Mouse (Mus musculus) liver, embryonic 15.5 days (tissue): ENCODE data around the gene Fam149a. TPM values are rescaled to one million over a fixed set of nuclear protein-coding genes. Genes with fewer than 3 reads are reported as not detected.
A peak's percentile ranks its signal among the peaks of the same experiment; 100 is the strongest.

Source experiments
- ATAC-seq: fragments of 200-750 bp; cut with Nextera tagmentation; 2 replicates; pipeline ENCODE4 v1.8.0; 2017; ENCODE audit warnings: moderate number of reproducible peaks, mild to moderate bottlenecking, moderate library complexity; ENCODE audit not compliant: insufficient read depth
- H3K27ac ChIP-seq: fragments of 300-500 bp; sonication (generic); replicated peaks from 2 replicates; pipeline ENCODE4 v1.5.1; 2015; ENCODE audit warnings: mild to moderate bottlenecking, inconsistent platforms
- H3K27me3 ChIP-seq: fragments of 300-500 bp; sonication (generic); 2 replicates; pipeline ENCODE4 v1.6.1; 2015; ENCODE audit warnings: mild to moderate bottlenecking, inconsistent platforms
- H3K36me3 ChIP-seq: fragments of 300-500 bp; sonication (generic); replicated peaks from 2 replicates; pipeline ENCODE4 v1.6.1; 2015; ENCODE audit warnings: moderate library complexity, mild to moderate bottlenecking, inconsistent platforms
- H3K4me1 ChIP-seq: fragments of 300-500 bp; sonication (generic); replicated peaks from 2 replicates; pipeline ENCODE4 v1.6.1; 2015; ENCODE audit warnings: inconsistent platforms
- H3K4me2 ChIP-seq: fragments of 300-500 bp; sonication (generic); 2 replicates; pipeline ENCODE4 v1.6.1; 2015; ENCODE audit warnings: moderate library complexity, mild to moderate bottlenecking, inconsistent platforms
- H3K4me3 ChIP-seq: fragments of 300-500 bp; sonication (generic); replicated peaks from 2 replicates; pipeline ENCODE4 v1.5.1; 2015; ENCODE audit warnings: mild to moderate bottlenecking, inconsistent platforms
- H3K9ac ChIP-seq: fragments of 300-500 bp; sonication (generic); 2 replicates; pipeline ENCODE4 v1.6.1; 2015; ENCODE audit warnings: moderate library complexity, mild to moderate bottlenecking, inconsistent platforms
- H3K9me3 ChIP-seq: fragments of 300-500 bp; sonication (generic); replicated peaks from 2 replicates; pipeline ENCODE4 v1.6.1; 2016; ENCODE audit warnings: inconsistent platforms
- WGBS: fragments of 180-500 bp; shearing (Covaris S2); methylation state at CpG from one replicate; pipeline ENCODE4 v1.1.7; 2015; ENCODE audit warnings: mixed read lengths; ENCODE audit not compliant: insufficient replicate concordance; 5-methylcytosine and 5-hydroxymethylcytosine counted together
- polyA plus RNA-seq: library from polyadenylated mRNA; unstranded; fragments of >200 nt; fragmentation: Nextera tagmentation; extraction: Ambion mirVana; gene quantifications from 2 replicates; pipeline ENCODE4 v1.2.1, GENCODE M21; 2015

Gene Fam149a
- polyA plus RNA-seq, 1 experiment from 2014 or later, result 1.9 TPM

DNA sequence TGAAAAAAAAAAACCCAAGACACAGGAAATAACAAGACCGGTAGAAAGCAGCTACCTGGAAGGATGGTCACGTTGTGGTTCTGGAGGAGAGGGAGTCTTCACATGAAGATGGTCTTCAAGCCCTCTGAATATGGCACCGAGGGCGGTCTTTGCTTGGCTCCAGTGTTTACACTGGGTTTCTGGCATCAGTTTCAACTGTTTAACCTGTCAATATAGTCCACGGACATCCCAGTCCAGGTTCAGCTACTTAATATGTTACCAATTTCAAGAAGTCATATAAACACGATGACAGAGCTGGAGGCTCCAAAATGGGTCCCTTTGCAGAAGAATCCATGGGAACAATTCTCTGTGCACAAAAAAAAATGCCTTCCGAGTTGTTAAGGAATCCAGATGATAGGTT, 87.4 kb downstream of the Fam149a start, which contains the start of gene Klkb1:
Gene Klkb1, minus strand, starts transcription at position 173 of the 400 bp plus-strand sequence.
- H3K4me2 ChIP-seq, result no peak within 1 kb of the TSS
- 50% methylated on average over 7 of the region's 7 CpGs for WGBS

DNA sequence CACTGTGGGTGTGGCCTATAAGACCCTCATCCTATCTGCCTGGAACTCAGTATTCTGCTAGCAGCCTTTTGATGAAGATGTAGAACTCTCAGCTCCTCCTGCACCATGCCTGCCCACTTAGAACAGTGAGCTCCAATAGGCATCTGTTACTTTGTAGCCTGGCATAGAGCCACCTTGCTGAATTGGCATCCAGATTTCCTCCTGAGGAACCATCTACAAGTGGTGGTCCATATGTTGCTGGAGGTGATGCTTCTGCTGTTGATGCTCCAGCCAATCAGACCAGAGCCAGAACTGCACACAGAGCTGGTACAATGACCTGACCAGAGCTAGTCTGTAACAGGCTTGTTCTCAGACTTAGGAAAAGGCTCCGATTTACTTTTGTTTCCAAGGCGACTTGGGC, 90.3 kb downstream of the Fam149a start:
- 66% methylated on average over 2 of the region's 2 CpGs for WGBS
- H3K36me3 ChIP-seq, result no peaks in the 10 kb centered on the region
- H3K9ac ChIP-seq, result no peak overlapping the region
- no peaks in the 10 kb centered on the region for H3K27me3 ChIP-seq
- H3K4me1 ChIP-seq, result no peaks in the 10 kb centered on the region
- H3K9me3 ChIP-seq, result no peaks in the 10 kb centered on the region
- ATAC-seq, result no peak
- no peak overlapping the region for H3K4me3 ChIP-seq
- no peak overlapping the region for H3K27ac ChIP-seq
- H3K4me2 ChIP-seq, result no peak overlapping the region

More for the DNA sequence above, 87.4 kb downstream of the Fam149a start, which contains the start of gene Klkb1:
- Histone ChIP-seq H3K4me1 (no peaks in the 10 kb centered on the region), H3K9me3 (no peaks in the 10 kb centered on the region), H3K27me3 (no peaks in the 10 kb centered on the region), H3K9ac (no peak within 1 kb of the TSS), H3K36me3 (no peaks in the 10 kb centered on the region), H3K27ac (no peak within 1 kb of the TSS), H3K4me3 (peak within 1 kb of the TSS; percentile 31; the same call in 1 of the 2 replicates)
- ATAC-seq, result peak; percentile 22; the same call in 1 of the 2 replicates

Other genes with a start within 250 kb of the Fam149a start
- gene F11, start 120.3 kb downstream of the Fam149a start, polyA plus RNA-seq, result 28.7 and 38.8 TPM in 2 replicates
- 8.7 and 11.5 TPM in 2 replicates for gene Klkb1, start 87.4 kb downstream of the Fam149a start, polyA plus RNA-seq
- gene Gm45753, start 73.8 kb downstream of the Fam149a start, polyA plus RNA-seq, result 14.8 and 14.9 TPM in 2 replicates
- 5.1 and 5.3 TPM in 2 replicates for gene Cyp4v3, start 49.1 kb downstream of the Fam149a start, polyA plus RNA-seq
- gene Tlr3, start 28.8 kb upstream of the Fam149a start, polyA plus RNA-seq, result 0.37 and 0.78 TPM in 2 replicates
- gene Sorbs2, start 125.5 kb upstream of the Fam149a start, polyA plus RNA-seq, result 9.5 and 11.7 TPM in 2 replicates